Mouse (Mus musculus) urinary bladder, postnatal 10 days (tissue): ENCODE results near the gene Ubb.
"Not testable (repeated sequence)": the region's sequence is repeated elsewhere in the genome, so short reads cannot be mapped to it uniquely, and the experiment has no call there.

Source experiments
- DNase-seq: peaks from one replicate; pipeline ENCODE4 v3.0.0; 2022; ENCODE audit warnings: low spot score

Gene Ubb

GRCm38 (mm10) chr11:62550727-62551225 lies at the start of gene Ubb:
Gene Ubb, plus strand, starts transcription at chr11:62551171.
- peak; percentile 98 for DNase-seq

- DNase-seq, result no peak
These were observed 43.3 kb upstream of the Ubb start for GRCm38 (mm10) chr11:62507683-62508082.

GRCm38 (mm10) chr11:62508365-62508764 lies 42.6 kb upstream of the Ubb start:
- not testable (repeated sequence) for DNase-seq

- not testable (repeated sequence) for DNase-seq
These were observed 42.2 kb upstream of the Ubb start for GRCm38 (mm10) chr11:62508816-62509215.

GRCm38 (mm10) chr11:62509571-62509970 lies 41.4 kb upstream of the Ubb start:
- DNase-seq, result no peak

- no peak for DNase-seq
These were observed 40.0 kb upstream of the Ubb start for GRCm38 (mm10) chr11:62510956-62511355.

- DNase-seq, result no peak
These were observed 39.3 kb upstream of the Ubb start for GRCm38 (mm10) chr11:62511444-62512202.

GRCm38 (mm10) chr11:62512529-62513080 lies 38.4 kb upstream of the Ubb start:
- no peak for DNase-seq

- DNase-seq, result no peak
These were observed 37.7 kb upstream of the Ubb start for GRCm38 (mm10) chr11:62513311-62513710.

GRCm38 (mm10) chr11:62518991-62519390 lies 32.0 kb upstream of the Ubb start:
- no peak for DNase-seq

- no peak for DNase-seq
These were observed 28.7 kb upstream of the Ubb start for GRCm38 (mm10) chr11:62522283-62522682.

- DNase-seq, result no peak
These were observed 13.9 kb upstream of the Ubb start for GRCm38 (mm10) chr11:62537089-62537488.

- no peak for DNase-seq
These were observed 13.4 kb upstream of the Ubb start for GRCm38 (mm10) chr11:62537590-62537989.

GRCm38 (mm10) chr11:62538321-62539088 lies 12.5 kb upstream of the Ubb start:
- DNase-seq, result no peak

- DNase-seq, result peak; percentile 28
These were observed 11.7 kb upstream of the Ubb start, which contains the start of gene Cenpv for GRCm38 (mm10) chr11:62539089-62539890. Gene Cenpv, minus strand, starts transcription at chr11:62539261.

- no peak for DNase-seq
These were observed 10.8 kb upstream of the Ubb start for GRCm38 (mm10) chr11:62540167-62540566.

- no peak for DNase-seq
These were observed 10.0 kb upstream of the Ubb start for GRCm38 (mm10) chr11:62540969-62541368.

GRCm38 (mm10) chr11:62541581-62541980 lies 9.4 kb upstream of the Ubb start:
- DNase-seq, result no peak

- DNase-seq, result no peak
These were observed 7.0 kb upstream of the Ubb start for GRCm38 (mm10) chr11:62543991-62544390.

GRCm38 (mm10) chr11:62549782-62550181 lies 1.2 kb upstream of the Ubb start:
- DNase-seq, result no peak

GRCm38 (mm10) chr11:62550227-62550685 lies 715 bp upstream of the Ubb start:
- no peak for DNase-seq
